Mouse (Mus musculus) T-helper 1 cell (primary cell): ENCODE data around the gene Nlgn1.
"Not testable (repeated sequence)": the region's sequence is repeated elsewhere in the genome, so short reads cannot be mapped to it uniquely, and the experiment has no call there.

Experiments
- in situ Hi-C: fragments of 300-600 bp; cut with MboI, MseI; formaldehyde crosslinking; loops from one replicate; pipeline ENCODE4 v1.15.1; 2025; ENCODE audit warnings: high pct_unique_total_duplicates

Nlgn1 gene

GRCm38 (mm10) chr3:25653010-25653409 lies 679.2 kb downstream of the Nlgn1 start:
- in situ Hi-C loops = no loop called here

- in situ Hi-C loops = no loop called here
Measured at GRCm38 (mm10) chr3:25645895-25646691, 686.2 kb downstream of the Nlgn1 start.

GRCm38 (mm10) chr3:25629198-25629597 lies 703.1 kb downstream of the Nlgn1 start:
- in situ Hi-C loops = no loop called here

- in situ Hi-C loops = no loop called here
Measured at GRCm38 (mm10) chr3:25606597-25606996, 725.7 kb downstream of the Nlgn1 start.

GRCm38 (mm10) chr3:25597513-25597912 lies 734.7 kb downstream of the Nlgn1 start:
- in situ Hi-C loops = no loop called here

- in situ Hi-C loops = no loop called here
Measured at GRCm38 (mm10) chr3:25575526-25575925, 756.7 kb downstream of the Nlgn1 start.

- in situ Hi-C loops = no loop called here
Measured at GRCm38 (mm10) chr3:25574840-25575239, 757.4 kb downstream of the Nlgn1 start.

GRCm38 (mm10) chr3:25558513-25558912 lies 773.7 kb downstream of the Nlgn1 start:
- in situ Hi-C loops = not testable (repeated sequence)

- in situ Hi-C loops = not testable (repeated sequence)
Measured at GRCm38 (mm10) chr3:25549097-25549496, 783.2 kb downstream of the Nlgn1 start.

GRCm38 (mm10) chr3:25524236-25524635 lies 808.0 kb downstream of the Nlgn1 start:
- in situ Hi-C loops = not testable (repeated sequence)

GRCm38 (mm10) chr3:25463051-25463450 lies 869.2 kb downstream of the Nlgn1 start:
- in situ Hi-C loops = no loop called here

GRCm38 (mm10) chr3:25456250-25456860 lies 875.9 kb downstream of the Nlgn1 start:
- in situ Hi-C loops = loop anchor here (10.0 kb wide), 1 partner anchor 928 kb away; no protein-coding TSS in a partner anchor

- in situ Hi-C loops = loop anchor here (10.0 kb wide), 1 partner anchor 932 kb away; no protein-coding TSS in a partner anchor
Measured at GRCm38 (mm10) chr3:25452314-25452713, 879.9 kb downstream of the Nlgn1 start.

GRCm38 (mm10) chr3:25450471-25450870 lies 881.8 kb downstream of the Nlgn1 start:
- in situ Hi-C loops = loop anchor here (10.0 kb wide), 1 partner anchor 934 kb away; no protein-coding TSS in a partner anchor

GRCm38 (mm10) chr3:25449356-25449755 lies 882.9 kb downstream of the Nlgn1 start:
- in situ Hi-C loops = no loop called here

- in situ Hi-C loops = no loop called here
Measured at GRCm38 (mm10) chr3:25447181-25447580, 885.1 kb downstream of the Nlgn1 start.

- in situ Hi-C loops = no loop called here
Measured at GRCm38 (mm10) chr3:25443657-25444056, 888.6 kb downstream of the Nlgn1 start.

- in situ Hi-C loops = no loop called here
Measured at GRCm38 (mm10) chr3:25442617-25443016, 889.6 kb downstream of the Nlgn1 start.

GRCm38 (mm10) chr3:25426931-25427330 lies 905.3 kb downstream of the Nlgn1 start:
- in situ Hi-C loops = no loop called here

- in situ Hi-C loops = no loop called here
Measured at GRCm38 (mm10) chr3:25412003-25412402, 920.3 kb downstream of the Nlgn1 start.
